Mouse (Mus musculus): ENCODE data around the gene Ptpn21. TPM values are rescaled to one million over a fixed set of nuclear protein-coding genes. Genes with fewer than 3 reads are reported as not detected.

The Ptpn21 gene
- polyA plus RNA-seq, 1 experiment from 2014 or later = 6.4 TPM

GRCm38 (mm10) chr12:98727186-98727585 lies 10.0 kb downstream of the Ptpn21 start:
- ATAC-seq (replicated peaks; ENCODE audit: low FRiP score, low read depth) (no peak), DNase-seq (ENCODE audit: low spot score) (no peak)
- H3K4me3 ChIP-seq (replicated peaks; ENCODE audit: low read depth, low read length) = no peak overlapping the region
- H3K27ac ChIP-seq = no peak overlapping the region
- WGBS = 51% methylated on average over 7 of the region's 7 CpGs
- no peak for TF ChIP-seq CTCF (IDR thresholded peaks at IDR 0.05; ENCODE audit: low read depth)
- no peaks in the 10 kb centered on the region for H3K36me3 ChIP-seq (ENCODE audit: insufficient read depth, low read length)
- no peaks in the 10 kb centered on the region for H3K27me3 ChIP-seq (ENCODE audit: insufficient read depth, low read length)
- no peaks in the 10 kb centered on the region for H3K4me1 ChIP-seq (replicated peaks; ENCODE audit: insufficient read depth, low read length)
- H3K9ac ChIP-seq (ENCODE audit: low read depth, low read length) = no peak overlapping the region
- H3K9me3 ChIP-seq (replicated peaks; ENCODE audit: low read length) = no peaks in the 10 kb centered on the region
- H3K4me2 ChIP-seq (ENCODE audit: low read length) = no peak overlapping the region

- Histone ChIP-seq H3K4me3 (replicated peaks; ENCODE audit: low read depth, low read length) (no peak overlapping the region), H3K27ac (no peak overlapping the region), H3K27me3 (ENCODE audit: insufficient read depth, low read length) (no peaks in the 10 kb centered on the region), H3K9me3 (replicated peaks; ENCODE audit: low read length) (no peaks in the 10 kb centered on the region), H3K36me3 (ENCODE audit: insufficient read depth, low read length) (no peaks in the 10 kb centered on the region), H3K4me2 (ENCODE audit: low read length) (no peak overlapping the region), H3K9ac (ENCODE audit: low read depth, low read length) (no peak overlapping the region), H3K4me1 (replicated peaks; ENCODE audit: insufficient read depth, low read length) (no peaks in the 10 kb centered on the region)
- DNase-seq (ENCODE audit: low spot score) (no peak), ATAC-seq (replicated peaks; ENCODE audit: low FRiP score, low read depth) (no peak)
- no peak for TF ChIP-seq CTCF (IDR thresholded peaks at IDR 0.05; ENCODE audit: low read depth)
- WGBS = 84% methylated on average over 7 of the region's 7 CpGs
These were observed 11.1 kb downstream of the Ptpn21 start for GRCm38 (mm10) chr12:98726078-98726477.

GRCm38 (mm10) chr12:98724976-98725375 lies 12.2 kb downstream of the Ptpn21 start:
- peaks cover 4% of the 10 kb centered on the region; the same call in 1 of the 2 replicates for H3K4me1 ChIP-seq (replicated peaks; ENCODE audit: insufficient read depth, low read length)
- H3K27ac ChIP-seq = no peak overlapping the region
- ATAC-seq (replicated peaks; ENCODE audit: low FRiP score, low read depth) (peak; percentile 71), DNase-seq (ENCODE audit: low spot score) (no peak)
- H3K4me2 ChIP-seq (ENCODE audit: low read length) = no peak overlapping the region
- no peaks in the 10 kb centered on the region for H3K9me3 ChIP-seq (replicated peaks; ENCODE audit: low read length)
- H3K9ac ChIP-seq (ENCODE audit: low read depth, low read length) = no peak overlapping the region
- H3K36me3 ChIP-seq (ENCODE audit: insufficient read depth, low read length) = no peaks in the 10 kb centered on the region
- TF ChIP-seq CTCF (IDR thresholded peaks at IDR 0.05; ENCODE audit: low read depth) = no peak
- WGBS = 37% methylated on average over 5 of the region's 5 CpGs
- no peak overlapping the region for H3K4me3 ChIP-seq (replicated peaks; ENCODE audit: low read depth, low read length)
- no peaks in the 10 kb centered on the region for H3K27me3 ChIP-seq (ENCODE audit: insufficient read depth, low read length)

GRCm38 (mm10) chr12:98724224-98724623 lies 13.0 kb downstream of the Ptpn21 start:
- Histone ChIP-seq H3K27ac (no peak overlapping the region), H3K4me1 (replicated peaks; ENCODE audit: insufficient read depth, low read length) (peaks cover 5% of the 10 kb centered on the region; the same call in 1 of the 2 replicates), H3K4me2 (ENCODE audit: low read length) (no peak overlapping the region), H3K36me3 (ENCODE audit: insufficient read depth, low read length) (no peaks in the 10 kb centered on the region), H3K9me3 (replicated peaks; ENCODE audit: low read length) (no peaks in the 10 kb centered on the region), H3K9ac (ENCODE audit: low read depth, low read length) (no peak overlapping the region), H3K27me3 (ENCODE audit: insufficient read depth, low read length) (no peaks in the 10 kb centered on the region), H3K4me3 (replicated peaks; ENCODE audit: low read depth, low read length) (no peak overlapping the region)
- no peak for ATAC-seq (replicated peaks; ENCODE audit: low FRiP score, low read depth)
- WGBS = 88% methylated on average over 7 of the region's 7 CpGs
- DNase-seq (ENCODE audit: low spot score) = no peak
- TF ChIP-seq CTCF (IDR thresholded peaks at IDR 0.05; ENCODE audit: low read depth) = no peak

GRCm38 (mm10) chr12:98721030-98721429 lies 16.2 kb downstream of the Ptpn21 start:
- H3K36me3 ChIP-seq (ENCODE audit: insufficient read depth, low read length) = no peaks in the 10 kb centered on the region
- H3K27ac ChIP-seq = no peak overlapping the region
- TF ChIP-seq CTCF (IDR thresholded peaks at IDR 0.05; ENCODE audit: low read depth) = no peak
- WGBS = 56% methylated on average over 3 of the region's 3 CpGs
- no peak overlapping the region for H3K4me2 ChIP-seq (ENCODE audit: low read length)
- H3K4me1 ChIP-seq (replicated peaks; ENCODE audit: insufficient read depth, low read length) = peaks cover 5% of the 10 kb centered on the region; the same call in 1 of the 2 replicates
- no peaks in the 10 kb centered on the region for H3K27me3 ChIP-seq (ENCODE audit: insufficient read depth, low read length)
- H3K9me3 ChIP-seq (replicated peaks; ENCODE audit: low read length) = no peaks in the 10 kb centered on the region
- DNase-seq (ENCODE audit: low spot score) = no peak
- H3K4me3 ChIP-seq (replicated peaks; ENCODE audit: low read depth, low read length) = no peak overlapping the region
- ATAC-seq (replicated peaks; ENCODE audit: low FRiP score, low read depth) = no peak
- H3K9ac ChIP-seq (ENCODE audit: low read depth, low read length) = no peak overlapping the region

GRCm38 (mm10) chr12:98720628-98721027 lies 16.6 kb downstream of the Ptpn21 start:
- no peak overlapping the region for H3K4me2 ChIP-seq (ENCODE audit: low read length)
- no peaks in the 10 kb centered on the region for H3K27me3 ChIP-seq (ENCODE audit: insufficient read depth, low read length)
- WGBS = 45% methylated on average over 3 of the region's 3 CpGs
- peak overlapping the region; percentile 42; the same call in 1 of the 2 replicates for H3K27ac ChIP-seq
- DNase-seq (ENCODE audit: low spot score) (peak; percentile 44), ATAC-seq (replicated peaks; ENCODE audit: low FRiP score, low read depth) (no peak)
- TF ChIP-seq CTCF (IDR thresholded peaks at IDR 0.05; ENCODE audit: low read depth) = no peak
- H3K9ac ChIP-seq (ENCODE audit: low read depth, low read length) = no peak overlapping the region
- peaks cover 5% of the 10 kb centered on the region; the same call in 1 of the 2 replicates for H3K4me1 ChIP-seq (replicated peaks; ENCODE audit: insufficient read depth, low read length)
- H3K36me3 ChIP-seq (ENCODE audit: insufficient read depth, low read length) = no peaks in the 10 kb centered on the region
- no peaks in the 10 kb centered on the region for H3K9me3 ChIP-seq (replicated peaks; ENCODE audit: low read length)
- H3K4me3 ChIP-seq (replicated peaks; ENCODE audit: low read depth, low read length) = no peak overlapping the region

GRCm38 (mm10) chr12:98716142-98716541 lies 21.1 kb downstream of the Ptpn21 start:
- no peaks in the 10 kb centered on the region for H3K36me3 ChIP-seq (ENCODE audit: insufficient read depth, low read length)
- ATAC-seq (replicated peaks; ENCODE audit: low FRiP score, low read depth) (no peak), DNase-seq (ENCODE audit: low spot score) (no peak)
- H3K4me2 ChIP-seq (ENCODE audit: low read length) = no peak overlapping the region
- WGBS = 75% methylated on average over 2 of the region's 2 CpGs
- peaks cover 10% of the 10 kb centered on the region; the same call in 1 of the 2 replicates for H3K4me1 ChIP-seq (replicated peaks; ENCODE audit: insufficient read depth, low read length)
- H3K9me3 ChIP-seq (replicated peaks; ENCODE audit: low read length) = no peaks in the 10 kb centered on the region
- no peak for TF ChIP-seq CTCF (IDR thresholded peaks at IDR 0.05; ENCODE audit: low read depth)
- H3K9ac ChIP-seq (ENCODE audit: low read depth, low read length) = no peak overlapping the region
- no peak overlapping the region for H3K27ac ChIP-seq
- H3K27me3 ChIP-seq (ENCODE audit: insufficient read depth, low read length) = no peaks in the 10 kb centered on the region
- no peak overlapping the region for H3K4me3 ChIP-seq (replicated peaks; ENCODE audit: low read depth, low read length)

Data from kidney, postnatal 0 days (tissue).